Mouse (Mus musculus) MEL-GATA-1-ER (cell line): ENCODE data around the gene Cbs.
"Not testable (repeated sequence)": the region's sequence is repeated elsewhere in the genome, so short reads cannot be mapped to it uniquely, and the experiment has no call there.

Source experiments
- DNase-seq: peaks from one replicate; pipeline ENCODE4 v3.0.0-alpha.2; 2012; ENCODE audit warnings: low read depth; ENCODE audit errors: extremely low read depth

Cbs gene

GRCm38 (mm10) chr17:31646199-31647002 is 9.4 kb upstream of the Cbs start:
- no peak for DNase-seq

- DNase-seq = no peak
Observed at GRCm38 (mm10) chr17:31642913-31643312, 5.9 kb upstream of the Cbs start.

- no peak for DNase-seq
Observed at GRCm38 (mm10) chr17:31642331-31642730, 5.3 kb upstream of the Cbs start.

GRCm38 (mm10) chr17:31639651-31640050 is 2.6 kb upstream of the Cbs start:
- DNase-seq = no peak

GRCm38 (mm10) chr17:31637866-31638570 is 980 bp upstream of the Cbs start:
- DNase-seq = no peak

GRCm38 (mm10) chr17:31636277-31636941 is 629 bp downstream of the Cbs start:
- no peak for DNase-seq

GRCm38 (mm10) chr17:31635781-31636180 is 1.3 kb downstream of the Cbs start:
- DNase-seq = no peak

GRCm38 (mm10) chr17:31634896-31635295 is 2.1 kb downstream of the Cbs start:
- no peak for DNase-seq

GRCm38 (mm10) chr17:31633007-31633406 is 4.0 kb downstream of the Cbs start:
- DNase-seq = no peak

- no peak for DNase-seq
Observed at GRCm38 (mm10) chr17:31631081-31631800, 5.8 kb downstream of the Cbs start.

GRCm38 (mm10) chr17:31627961-31628360 is 9.1 kb downstream of the Cbs start:
- no peak for DNase-seq

- no peak for DNase-seq
Observed at GRCm38 (mm10) chr17:31623101-31623500, 13.9 kb downstream of the Cbs start.

- no peak for DNase-seq
Observed at GRCm38 (mm10) chr17:31613086-31613755, 23.8 kb downstream of the Cbs start.

- no peak for DNase-seq
Observed at GRCm38 (mm10) chr17:31609895-31610294, 27.1 kb downstream of the Cbs start.

- DNase-seq = not testable (repeated sequence)
Observed at GRCm38 (mm10) chr17:31609173-31609572, 27.9 kb downstream of the Cbs start.

GRCm38 (mm10) chr17:31607256-31607951 is 29.6 kb downstream of the Cbs start:
- no peak for DNase-seq

- DNase-seq = no peak
Observed at GRCm38 (mm10) chr17:31606424-31606823, 30.6 kb downstream of the Cbs start.

- DNase-seq = no peak
Observed at GRCm38 (mm10) chr17:31598593-31598992, 38.4 kb downstream of the Cbs start.

GRCm38 (mm10) chr17:31597957-31598356 is 39.1 kb downstream of the Cbs start:
- no peak for DNase-seq

GRCm38 (mm10) chr17:31595077-31595476 is 42.0 kb downstream of the Cbs start:
- DNase-seq = no peak
